27 mouse cellular contexts compared by ENCODE assay signal in genomic region chr2:154735416-154735815, GRCm38 (mm10). TPM values are rescaled to one million over a fixed set of nuclear protein-coding genes. Genes with fewer than 3 reads are reported as not detected.
DNase-seq lines count a peak whose midpoint lies in the region; ATAC-seq and TF ChIP-seq lines count a peak whose summit lies in the region.
"Had no signal": no experiment of that assay in that cellular context is flagged by ENCODE, and none has a peak within 500 bp of the region (broad histone marks: within the 10 kb centered on the region; RNA-seq: fewer than 3 reads in every experiment).

No protein-coding gene starts in this region.

- no peak overlapping the region for H3K4me3 ChIP-seq in kidney, embryonic 15.5 days (replicated peaks)
- H3K4me3 ChIP-seq in kidney, adult 2 months (ENCODE audit: insufficient read depth, low read depth, low read length) = no peak overlapping the region
- H3K4me3 ChIP-seq in limb, embryonic 12.5 days (replicated peaks) = no peak overlapping the region
- no peak overlapping the region for H3K4me3 ChIP-seq in limb, embryonic 10.5 days
- H3K4me3 ChIP-seq: forebrain, embryonic 10.5 days; forebrain, embryonic 13.5 days; heart, adult 2 months; heart, embryonic 10.5 days; heart, embryonic 13.5 days had no signal

- H3K27me3 ChIP-seq in kidney, embryonic 15.5 days = peaks cover 9% of the 10 kb centered on the region; the same call in 1 of the 2 replicates
- H3K27me3 ChIP-seq in kidney, adult 2 months (replicated peaks; ENCODE audit: control insufficient read depth, insufficient read depth, low read length) = no peaks in the 10 kb centered on the region
- H3K27me3 ChIP-seq in limb, embryonic 12.5 days = peaks cover 3% of the 10 kb centered on the region; the same call in 1 of the 2 replicates
- H3K27me3 ChIP-seq in limb, embryonic 10.5 days (ENCODE audit: low read depth, poor library complexity, severe bottlenecking) = no peaks in the 10 kb centered on the region
- H3K27me3 ChIP-seq: heart, embryonic 13.5 days had no signal

- no peak overlapping the region for H3K27ac ChIP-seq in kidney, embryonic 15.5 days
- H3K27ac ChIP-seq in kidney, adult 2 months (ENCODE audit: insufficient read depth, low read depth, low read length) = no peak overlapping the region
- no peak overlapping the region; the same call in 1 of the 2 replicates for H3K27ac ChIP-seq in limb, embryonic 12.5 days
- no peak overlapping the region for H3K27ac ChIP-seq in limb, embryonic 10.5 days
- H3K27ac ChIP-seq: forebrain, embryonic 10.5 days; forebrain, embryonic 13.5 days; heart, adult 2 months; heart, embryonic 10.5 days; heart, embryonic 13.5 days; hindbrain, embryonic 14.5 days had no signal

- H3K9ac ChIP-seq in kidney, embryonic 15.5 days = no peak overlapping the region
- H3K9ac ChIP-seq in limb, embryonic 12.5 days (replicated peaks) = no peak overlapping the region
- H3K9ac ChIP-seq: forebrain, embryonic 13.5 days; heart, embryonic 13.5 days; hindbrain, embryonic 14.5 days had no signal

- no peak for TF ChIP-seq POLR2A in kidney, adult 2 months (IDR thresholded peaks at IDR 0.05; ENCODE audit: low read depth, low read length)

- 8% methylated on average over 7 of the region's 7 CpGs for WGBS in kidney, embryonic 15.5 days
- 20% methylated on average over 7 of the region's 7 CpGs for WGBS in kidney, adult 2 months
- 30% methylated on average over 7 of the region's 7 CpGs for WGBS in limb, embryonic 12.5 days
- WGBS in limb, embryonic 10.5 days = 53% methylated on average over 7 of the region's 7 CpGs

- ATAC-seq in kidney, embryonic 15.5 days (replicated peaks; ENCODE audit: low FRiP score) = peak; percentile 82
- ATAC-seq in limb, embryonic 12.5 days (ENCODE audit: insufficient number of reproducible peaks, insufficient read depth, low FRiP score, low TSS enrichment, low read depth) = no peak
- ATAC-seq: CD4-positive, CD25-positive, alpha-beta regulatory T cell, adult 4 months; forebrain, embryonic 13.5 days; forebrain, embryonic 16.5 days had no signal

- H3K4me1 ChIP-seq in kidney, embryonic 15.5 days = peaks cover 40% of the 10 kb centered on the region
- H3K4me1 ChIP-seq in kidney, adult 2 months (ENCODE audit: control insufficient read depth, insufficient read depth, low read length) = peaks cover 3% of the 10 kb centered on the region; the same call in 1 of the 2 replicates
- H3K4me1 ChIP-seq in limb, embryonic 12.5 days (replicated peaks) = peaks cover 34% of the 10 kb centered on the region
- peaks cover 49% of the 10 kb centered on the region for H3K4me1 ChIP-seq in limb, embryonic 10.5 days

- H3K9me3 ChIP-seq in kidney, embryonic 15.5 days (replicated peaks) = no peaks in the 10 kb centered on the region
- H3K9me3 ChIP-seq in limb, embryonic 12.5 days = no peaks in the 10 kb centered on the region
- H3K9me3 ChIP-seq in limb, embryonic 10.5 days (replicated peaks) = no peaks in the 10 kb centered on the region
- H3K9me3 ChIP-seq: forebrain, embryonic 10.5 days; forebrain, embryonic 13.5 days; heart, embryonic 10.5 days; heart, embryonic 13.5 days had no signal

- DNase-seq in kidney, adult 2 months = no peak
- no peak for DNase-seq in limb, embryonic 10.5 days (ENCODE audit: low spot score)
- DNase-seq in retina, postnatal 1 day = peak; percentile 48
- DNase-seq in retina, embryonic 14.5 days (ENCODE audit: low spot score) = no peak
- DNase-seq: adrenal gland, adult 8-10 months; cerebellum, adult 18-20 months; cerebellum, adult 9-10 months; cerebellum, postnatal 14 days; gastrocnemius, postnatal 10 days; gastrocnemius, postnatal 36 days; heart, adult 2 months; heart, postnatal 14 days; heart, postnatal 4 days had no signal

- no peak for TF ChIP-seq CTCF in kidney, adult 2 months (conservative IDR thresholded peaks at IDR 0.05; ENCODE audit: insufficient read depth, insufficient read length, low read depth, low read length)

- H3K4me2 ChIP-seq in kidney, embryonic 15.5 days = 0 out of 2 replicates have a peak overlapping the region, but pooled peaks have one; percentile 7
- H3K4me2 ChIP-seq in limb, embryonic 12.5 days = peak overlapping the region; percentile 29
- H3K4me2 ChIP-seq: forebrain, embryonic 13.5 days; heart, embryonic 13.5 days; hindbrain, embryonic 14.5 days had no signal

- no peaks in the 10 kb centered on the region for H3K36me3 ChIP-seq in kidney, embryonic 15.5 days
- no peaks in the 10 kb centered on the region for H3K36me3 ChIP-seq in kidney, adult 2 months (ENCODE audit: control insufficient read depth, insufficient read depth, low read length)
- H3K36me3 ChIP-seq in limb, embryonic 12.5 days = no peaks in the 10 kb centered on the region
- no peaks in the 10 kb centered on the region for H3K36me3 ChIP-seq in limb, embryonic 10.5 days
- H3K36me3 ChIP-seq: forebrain, embryonic 10.5 days; heart, embryonic 10.5 days; heart, embryonic 13.5 days had no signal

RNA-seq across cellular contexts. Expression of gene Gm14214, which starts 34.4 kb away (rescaled TPM):
- not detected in 2 replicates for polyA plus RNA-seq in kidney, embryonic 15.5 days (2015; fragmentation: Nextera tagmentation; extraction: Ambion mirVana)
- not detected in 2 replicates for polyA plus RNA-seq in kidney, adult 2 months (2012; rRNA removed)
- not detected in 2 replicates for polyA plus RNA-seq in limb, embryonic 12.5 days (2016; fragmentation: Nextera tagmentation; extraction: Ambion mirVana)
- not detected in 2 replicates for polyA plus RNA-seq in limb, embryonic 10.5 days (2016; fragmentation: Nextera tagmentation; extraction: Ambion mirVana)
- polyA plus RNA-seq: C2C12; CD4-positive, CD25-positive, alpha-beta regulatory T cell, adult 4 months; embryonic facial prominence, embryonic 11.5 days; embryonic facial prominence, embryonic 14.5 days; forebrain, embryonic 10.5 days; forebrain, embryonic 13.5 days; forebrain, embryonic 16.5 days; heart, adult 2 months; heart, embryonic 10.5 days; heart, embryonic 13.5 days; heart, embryonic 16.5 days; hindbrain, embryonic 11.5 days; hindbrain, embryonic 14.5 days had no signal

RNA-seq across cellular contexts. Expression of gene Raly, which starts 55.5 kb away (rescaled TPM):
- 47.3 and 54.3 TPM in 2 replicates for polyA plus RNA-seq in kidney, embryonic 15.5 days (2015; fragmentation: Nextera tagmentation; extraction: Ambion mirVana)
- polyA plus RNA-seq in kidney, adult 2 months (2012; rRNA removed) = 152 and 163 TPM in 2 replicates
- 50.1 and 61.3 TPM in 2 replicates for polyA plus RNA-seq in limb, embryonic 12.5 days (2016; fragmentation: Nextera tagmentation; extraction: Ambion mirVana)
- 55.0 and 61.9 TPM in 2 replicates for polyA plus RNA-seq in limb, embryonic 10.5 days (2016; fragmentation: Nextera tagmentation; extraction: Ambion mirVana)

RNA-seq across cellular contexts. Expression of gene a, which starts 55.8 kb away (rescaled TPM):
- 0.66 and 0.91 TPM in 2 replicates for polyA plus RNA-seq in kidney, embryonic 15.5 days (2015; fragmentation: Nextera tagmentation; extraction: Ambion mirVana)
- polyA plus RNA-seq in kidney, adult 2 months (2012; rRNA removed) = not detected in 2 replicates
- 10.3 and 10.9 TPM in 2 replicates for polyA plus RNA-seq in limb, embryonic 12.5 days (2016; fragmentation: Nextera tagmentation; extraction: Ambion mirVana)
- polyA plus RNA-seq in limb, embryonic 10.5 days (2016; fragmentation: Nextera tagmentation; extraction: Ambion mirVana) = 32.5 and 45.1 TPM in 2 replicates
- polyA plus RNA-seq: C2C12; CD4-positive, CD25-positive, alpha-beta regulatory T cell, adult 4 months; heart, adult 2 months had no signal
